Mouse (Mus musculus) E14TG2a.4 (cell line): ENCODE data around the gene Zfp651.

Experiments
- CTCF ChIP-seq: conservative IDR thresholded peaks from 2 replicates; pipeline ENCODE4 v1.5.1; 2014; ENCODE audit warnings: low read length
- NANOG ChIP-seq: IDR thresholded peaks from 2 replicates; pipeline ENCODE4 v1.6.1; 2014; ENCODE audit warnings: borderline replicate concordance, low read length, mixed read lengths

DNA sequence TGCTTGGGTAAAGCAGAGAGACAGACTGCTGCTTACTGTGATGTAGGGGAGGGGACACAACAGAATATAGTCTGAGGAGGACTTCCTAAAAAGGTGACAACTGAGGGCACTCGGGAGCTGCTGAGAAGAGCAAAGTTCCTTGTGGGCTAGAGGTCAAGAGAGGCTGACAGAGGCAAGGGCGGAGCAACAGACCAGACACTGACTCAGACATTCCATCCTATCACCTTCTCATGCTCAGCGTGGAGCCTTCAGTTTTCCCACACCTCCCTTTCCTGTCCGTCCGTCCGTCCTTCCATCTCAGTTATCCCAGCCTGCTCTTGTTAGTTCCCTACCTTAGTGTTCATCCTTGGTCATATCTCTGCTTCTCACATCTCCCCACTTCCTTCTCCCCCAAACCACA lies 56.1 kb downstream of the Zfp651 start:
- no peak for TF ChIP-seq CTCF
- TF ChIP-seq NANOG, result no peak
